Mouse (Mus musculus) ovary, adult 18-20 months (tissue): ENCODE results near the gene Ccni.
A peak's percentile ranks its signal among the peaks of the same experiment; 100 is the strongest.

Source experiments
- DNase-seq: peaks from one replicate; pipeline ENCODE4 v3.0.0; 2022; ENCODE audit warnings: low spot score, mixed read lengths

The Ccni gene

GRCm38 (mm10) chr5:93206109-93207005 is at the start of gene Ccni, which contains the start of gene 2010109A12Rik:
Gene Ccni (minus strand): TSS chr5:93206495.
Gene 2010109A12Rik (plus strand): TSS chr5:93206518.
- DNase-seq: peak; percentile 91

GRCm38 (mm10) chr5:93255759-93256265 is 49.5 kb upstream of the Ccni start:
- no peak for DNase-seq

GRCm38 (mm10) chr5:93251001-93251760 is 44.9 kb upstream of the Ccni start:
- DNase-seq: peak; percentile 82

- DNase-seq: no peak
These were observed 43.8 kb upstream of the Ccni start for GRCm38 (mm10) chr5:93249940-93250578.

- no peak for DNase-seq
These were observed 39.0 kb upstream of the Ccni start for GRCm38 (mm10) chr5:93245280-93245679.

GRCm38 (mm10) chr5:93239590-93240544 is 33.6 kb upstream of the Ccni start:
- DNase-seq: no peak

- no peak for DNase-seq
These were observed 30.2 kb upstream of the Ccni start for GRCm38 (mm10) chr5:93236541-93236940.

GRCm38 (mm10) chr5:93235888-93236287 is 29.6 kb upstream of the Ccni start:
- no peak for DNase-seq

- DNase-seq: no peak
These were observed 28.3 kb upstream of the Ccni start for GRCm38 (mm10) chr5:93234605-93235004.

GRCm38 (mm10) chr5:93234130-93234529 is 27.8 kb upstream of the Ccni start:
- no peak for DNase-seq

GRCm38 (mm10) chr5:93232838-93233237 is 26.5 kb upstream of the Ccni start:
- no peak for DNase-seq

GRCm38 (mm10) chr5:93231721-93232120 is 25.4 kb upstream of the Ccni start:
- no peak for DNase-seq

GRCm38 (mm10) chr5:93229527-93229926 is 23.2 kb upstream of the Ccni start:
- no peak for DNase-seq

- DNase-seq: no peak
These were observed 20.9 kb upstream of the Ccni start for GRCm38 (mm10) chr5:93227157-93227556.

GRCm38 (mm10) chr5:93224549-93224948 is 18.3 kb upstream of the Ccni start:
- DNase-seq: no peak

- DNase-seq: no peak
These were observed 15.4 kb upstream of the Ccni start for GRCm38 (mm10) chr5:93221661-93222060.

- no peak for DNase-seq
These were observed 12.1 kb upstream of the Ccni start for GRCm38 (mm10) chr5:93218375-93218774.

GRCm38 (mm10) chr5:93207555-93207954 is 1.3 kb upstream of the Ccni start:
- DNase-seq: no peak

- no peak for DNase-seq
These were observed 682 bp upstream of the Ccni start for GRCm38 (mm10) chr5:93207006-93207348.

GRCm38 (mm10) chr5:93205371-93206108 is 755 bp downstream of the Ccni start:
- peak; percentile 9 for DNase-seq
